Mouse (Mus musculus): Measurements from ENCODE around the gene Mpst.

Mpst gene

GRCm38 (mm10) chr15:78403896-78404295, 2.3 kb upstream of the Mpst start:
- DNase-seq (ENCODE audit: low read depth, low spot score), result no peak

- DNase-seq (ENCODE audit: low read depth, low spot score), result no peak
Measured at GRCm38 (mm10) chr15:78405098-78405497, 1.1 kb upstream of the Mpst start.

DNA sequence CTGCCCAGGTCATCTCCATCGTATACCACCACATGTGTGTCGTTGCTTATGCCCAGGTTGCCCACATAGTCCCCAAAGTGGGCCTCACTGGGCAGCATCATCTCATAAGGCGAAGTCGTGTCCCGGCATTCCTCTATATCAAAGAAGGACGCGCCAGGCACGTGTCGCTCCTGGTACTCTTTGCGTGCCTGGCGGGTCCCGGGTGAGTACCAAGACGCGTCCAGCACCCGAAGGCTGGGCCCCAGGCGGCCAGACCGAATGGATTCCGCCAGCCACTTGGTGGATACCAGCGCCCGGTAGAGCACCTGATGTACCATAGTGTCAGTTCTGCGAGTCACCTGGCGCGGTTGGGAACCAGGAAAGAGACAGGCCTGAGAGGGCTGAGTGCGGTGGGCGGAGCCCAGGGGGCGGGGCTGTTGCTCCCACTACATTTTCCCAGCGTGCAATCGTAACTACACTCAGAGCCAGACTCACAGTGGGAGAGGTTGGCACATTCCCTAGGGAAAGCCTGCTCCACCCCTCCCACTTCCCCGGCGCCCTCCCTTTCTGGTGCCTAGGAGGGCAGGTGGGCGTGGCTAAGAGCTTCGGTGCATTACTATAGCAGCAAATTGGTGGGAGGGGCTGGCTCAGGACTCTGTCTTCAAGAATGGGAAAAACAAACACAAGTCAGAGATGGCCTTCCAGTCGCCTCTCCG, 552 bp upstream of the Mpst start, which contains the start of gene Tst:
Gene Tst (minus strand): TSS at position 391 of the 695 bp plus-strand sequence.
- DNase-seq (ENCODE audit: low read depth, low spot score), result peak; percentile 79

DNA sequence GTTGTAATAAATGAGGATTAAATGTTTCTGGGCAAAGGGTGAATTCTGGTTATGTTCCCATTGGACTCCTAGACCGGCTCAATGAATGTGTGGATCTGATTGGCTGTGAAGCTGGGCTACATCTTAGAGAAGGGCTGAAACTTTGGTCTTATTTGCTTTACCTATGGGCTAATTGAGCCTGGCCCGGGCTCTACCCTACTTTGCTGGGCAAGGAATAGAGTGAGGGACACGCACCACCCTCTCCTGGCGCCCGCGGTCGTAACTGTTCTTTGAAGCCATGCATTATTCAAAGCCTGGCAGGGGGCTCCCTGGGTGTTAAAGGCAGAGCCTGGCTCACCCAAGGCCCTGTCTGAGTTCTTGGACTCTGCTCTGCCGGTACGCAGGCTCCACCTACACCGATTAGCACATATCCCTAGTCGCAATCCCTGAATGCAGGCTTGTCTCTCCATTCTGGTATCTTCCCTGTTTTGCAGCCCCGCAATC, 3.4 kb downstream of the Mpst start:
- DNase-seq (ENCODE audit: low read depth, low spot score), result no peak

GRCm38 (mm10) chr15:78413083-78413718, 7.0 kb downstream of the Mpst start:
- no peak for DNase-seq (ENCODE audit: low read depth, low spot score)

DNA sequence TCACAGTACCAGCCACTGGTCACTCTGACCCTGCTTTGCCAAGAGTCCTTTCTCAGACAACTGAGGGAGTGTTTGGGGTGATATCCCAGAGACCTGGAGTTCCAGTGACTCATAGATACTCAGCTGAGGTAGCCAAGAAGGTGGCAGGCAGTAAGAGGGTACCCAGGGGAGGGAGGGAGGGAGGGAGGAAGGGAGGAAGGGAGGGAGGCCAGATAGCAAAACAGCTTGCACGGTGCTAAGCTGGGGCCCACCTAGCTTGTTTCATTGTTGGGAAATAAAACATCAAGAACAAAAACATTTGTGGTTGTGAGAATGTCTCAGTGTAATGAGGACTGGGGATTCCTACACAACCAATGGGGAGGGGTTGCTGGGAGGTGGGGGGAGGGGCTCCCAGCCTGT, 7.5 kb downstream of the Mpst start:
- DNase-seq (ENCODE audit: low read depth, low spot score), result no peak

DNA sequence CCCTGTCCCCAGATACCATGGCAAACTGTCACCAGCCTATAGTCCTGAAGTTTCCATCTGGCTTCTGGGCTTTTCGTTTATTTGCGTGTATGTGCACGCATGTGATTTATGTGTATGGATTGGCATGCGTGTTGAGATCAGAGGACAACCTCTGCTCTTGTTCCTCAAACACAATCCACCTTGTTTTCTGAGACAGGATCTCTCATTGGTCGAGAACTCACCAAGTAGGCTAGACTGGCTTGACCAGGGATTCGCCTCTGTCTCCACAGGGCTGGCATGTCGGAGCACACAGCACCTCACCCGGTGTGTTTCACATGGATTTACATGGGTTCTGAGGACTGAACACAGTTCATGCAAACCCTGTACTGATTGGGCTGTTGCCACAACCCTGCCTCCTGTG, 7.9 kb downstream of the Mpst start:
- DNase-seq (ENCODE audit: low read depth, low spot score), result no peak

DNA sequence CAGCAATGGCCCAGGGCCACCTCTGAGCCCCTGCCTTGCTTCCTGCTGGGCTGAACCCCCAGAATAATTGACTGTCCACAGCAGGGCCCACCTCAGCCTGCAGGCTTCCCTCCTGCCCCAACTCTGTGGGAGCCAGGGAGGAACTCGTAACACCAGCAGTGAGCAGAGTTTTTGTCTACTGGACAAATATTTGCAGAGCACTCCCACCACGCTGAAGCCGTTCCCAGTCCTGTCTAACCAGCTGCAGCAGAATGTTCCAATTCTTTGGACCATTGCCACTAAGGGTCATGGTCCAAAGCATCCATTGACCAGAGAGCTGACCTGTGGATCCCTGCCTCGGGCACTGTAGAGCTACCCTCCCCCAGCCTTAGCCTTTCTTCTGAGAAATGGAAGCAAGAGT, 10.7 kb downstream of the Mpst start:
- no peak for DNase-seq (ENCODE audit: low read depth, low spot score)

- no peak for DNase-seq (ENCODE audit: low read depth, low spot score)
Measured at GRCm38 (mm10) chr15:78420395-78420794, 14.2 kb downstream of the Mpst start.

DNA sequence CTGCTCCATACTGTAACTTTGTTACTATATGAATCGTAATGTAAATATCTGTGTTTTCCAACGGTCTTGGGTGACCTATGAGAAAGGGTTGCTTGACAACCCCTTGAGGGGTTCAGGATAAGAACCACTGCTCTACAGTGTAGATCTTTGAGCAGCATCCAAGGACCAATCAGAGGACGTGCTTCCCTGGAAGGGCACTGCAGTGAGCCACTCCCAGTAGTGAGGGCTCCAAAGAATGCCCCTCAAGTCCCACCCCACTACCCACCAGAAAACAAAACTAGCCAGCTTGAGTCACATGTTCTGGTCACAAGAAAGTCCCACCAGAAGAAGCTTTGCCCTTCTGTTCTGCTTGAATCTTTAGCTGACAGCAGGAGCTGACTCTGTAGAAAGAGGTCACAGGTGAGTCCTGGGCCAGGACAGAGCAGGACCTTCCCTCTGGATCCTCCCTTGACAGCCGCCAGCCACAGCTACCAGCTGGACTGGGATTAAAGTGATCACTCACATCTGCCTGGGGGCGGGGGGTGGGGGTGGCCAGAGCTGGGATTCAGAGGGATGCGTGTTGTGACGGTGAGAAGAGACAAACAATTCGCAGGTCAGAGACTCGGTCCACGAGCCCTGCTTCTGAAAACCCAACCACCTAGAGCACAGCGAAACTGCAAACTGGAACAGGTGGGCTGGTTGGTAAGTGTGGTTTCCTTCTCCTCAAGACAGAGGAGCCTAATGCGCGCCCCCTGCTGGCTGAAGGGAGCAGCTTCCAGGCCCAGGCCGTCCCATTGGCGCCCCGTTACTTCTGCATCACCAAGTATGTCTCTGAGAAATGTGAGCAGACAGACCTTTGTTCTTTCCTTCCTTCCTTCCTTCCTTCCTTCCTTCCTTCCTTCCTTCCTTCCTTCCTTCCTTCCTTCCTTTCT, 16.1 kb downstream of the Mpst start:
- DNase-seq (ENCODE audit: low read depth, low spot score), result peak; percentile 93

GRCm38 (mm10) chr15:78424507-78424906, 18.3 kb downstream of the Mpst start:
- no peak for DNase-seq (ENCODE audit: low read depth, low spot score)

GRCm38 (mm10) chr15:78425230-78425629, 19.0 kb downstream of the Mpst start:
- DNase-seq (ENCODE audit: low read depth, low spot score), result no peak

DNA sequence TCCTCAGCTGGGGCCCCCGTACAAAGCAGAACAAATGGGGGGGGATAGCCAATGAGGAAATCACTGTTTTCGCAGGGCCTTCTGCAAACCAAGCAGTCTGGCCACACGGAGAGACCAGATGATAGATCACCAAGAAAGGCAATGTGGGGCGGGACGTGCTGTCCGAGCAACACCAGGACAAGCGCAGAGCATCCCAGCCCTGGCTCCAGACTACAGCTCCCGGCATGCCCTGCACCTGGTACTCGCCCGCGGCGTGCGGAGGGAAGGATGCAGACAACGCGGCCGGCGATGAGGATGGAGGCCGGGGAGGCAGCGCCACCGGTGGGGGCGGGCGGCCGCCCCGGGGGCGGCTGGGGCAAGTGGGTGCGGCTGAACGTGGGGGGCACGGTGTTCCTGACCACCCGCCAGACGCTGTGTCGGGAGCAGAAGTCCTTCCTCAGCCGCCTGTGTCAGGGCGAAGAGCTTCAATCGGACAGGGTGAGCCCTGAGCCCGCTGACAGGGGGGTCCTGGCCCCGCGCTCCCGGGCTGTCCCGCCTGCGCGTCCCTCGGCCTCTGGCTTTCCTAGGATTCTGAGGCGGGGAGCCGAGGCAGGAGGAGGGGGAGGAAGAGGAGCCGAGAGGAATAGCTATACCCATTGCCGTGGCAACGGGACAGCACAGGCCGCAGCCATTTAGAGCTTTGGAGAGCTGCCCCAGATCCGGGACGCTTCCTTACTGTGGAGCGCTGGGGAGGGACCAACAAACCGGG, 22.3 kb downstream of the Mpst start, which contains the start of gene Kctd17:
Gene Kctd17 (plus strand): TSS at position 174 of the 748 bp plus-strand sequence.
- DNase-seq (ENCODE audit: low read depth, low spot score), result peak; percentile 59

- no peak for DNase-seq (ENCODE audit: low read depth, low spot score)
Measured at GRCm38 (mm10) chr15:78429139-78429459, 22.9 kb downstream of the Mpst start.

DNA sequence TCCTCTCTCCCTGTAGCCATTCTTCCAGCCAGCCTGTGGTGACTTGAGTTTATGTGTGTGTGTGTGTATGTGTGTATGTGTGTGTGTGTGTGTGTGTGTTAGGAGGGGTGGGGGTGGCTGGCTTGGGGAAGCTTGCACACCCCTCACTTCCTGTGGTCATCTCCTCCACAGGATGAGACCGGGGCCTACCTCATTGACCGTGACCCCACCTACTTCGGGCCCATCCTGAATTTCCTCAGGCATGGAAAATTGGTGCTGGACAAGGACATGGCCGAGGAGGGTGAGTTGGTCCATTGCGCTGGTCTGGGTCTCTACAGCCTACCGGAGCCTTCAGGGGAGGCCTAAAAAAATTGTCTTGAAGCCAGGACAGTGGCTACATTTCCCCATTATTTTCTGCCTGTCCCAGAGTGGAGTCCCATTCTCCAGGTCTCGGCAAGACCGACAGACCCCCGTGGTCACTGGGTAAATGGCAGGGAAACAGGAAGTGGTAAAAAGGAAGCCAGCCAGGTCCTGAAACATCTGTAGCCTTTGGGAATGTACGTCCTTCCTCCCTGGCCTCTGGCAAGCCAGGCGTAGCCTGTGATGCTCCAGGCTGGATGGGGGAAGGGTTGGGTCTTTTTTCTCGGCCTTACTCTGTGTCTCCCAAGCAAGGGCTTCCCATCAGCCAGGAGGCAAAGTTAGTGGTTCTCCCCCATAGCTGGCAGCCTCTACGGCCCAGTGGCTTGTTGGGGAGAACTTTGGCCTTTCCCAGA, 23.8 kb downstream of the Mpst start:
- no peak for DNase-seq (ENCODE audit: low read depth, low spot score)

DNA sequence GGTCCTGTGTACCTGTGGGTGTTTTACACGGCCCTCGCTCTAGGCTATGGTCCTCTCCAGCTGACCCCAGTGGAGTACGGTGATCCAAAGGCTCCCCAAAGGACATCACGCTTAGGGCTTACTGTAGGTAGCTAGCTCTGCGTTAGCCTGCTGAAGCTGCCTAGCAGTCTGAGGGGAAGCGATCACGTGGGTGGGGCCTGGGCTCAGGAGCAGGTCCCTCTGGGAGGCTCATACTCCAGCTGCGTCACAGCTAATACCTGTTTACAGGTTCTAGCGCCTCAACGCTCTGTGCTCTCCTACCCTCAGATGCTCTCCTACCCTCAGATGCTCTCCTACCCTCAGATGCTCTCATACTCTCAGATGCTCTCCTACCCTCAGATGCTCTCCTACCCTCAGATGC, 24.7 kb downstream of the Mpst start:
- DNase-seq (ENCODE audit: low read depth, low spot score), result no peak

DNA sequence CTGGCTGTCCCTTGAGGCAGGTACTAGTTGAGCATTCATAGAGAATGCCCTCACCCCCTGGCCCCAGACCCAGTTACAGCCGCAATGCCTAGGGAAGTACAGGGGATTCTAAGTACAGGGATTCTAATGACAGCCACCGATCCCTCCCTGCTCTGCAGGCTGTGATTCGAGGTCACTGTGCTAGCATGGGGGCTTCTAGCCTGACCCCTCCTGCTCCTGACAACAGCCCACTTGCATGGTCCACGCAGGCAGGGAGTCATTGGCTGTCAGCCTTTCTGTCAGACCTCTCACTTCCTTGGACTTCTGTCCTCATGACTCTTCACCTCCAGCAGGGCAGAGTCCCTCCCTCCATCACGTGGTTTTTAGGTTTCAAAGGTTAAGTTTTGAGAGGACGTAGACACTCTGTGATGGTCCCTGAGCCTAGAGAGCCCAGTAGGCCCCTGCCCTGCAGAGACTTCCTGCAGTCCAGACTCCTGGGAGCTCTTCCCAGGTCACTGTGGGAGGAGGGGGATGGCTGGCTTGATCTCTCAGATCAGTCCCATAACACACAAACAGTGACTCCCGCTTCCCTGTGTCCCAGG, 25.4 kb downstream of the Mpst start:
- no peak for DNase-seq (ENCODE audit: low read depth, low spot score)

GRCm38 (mm10) chr15:78434896-78435520, 28.8 kb downstream of the Mpst start:
- DNase-seq (ENCODE audit: low read depth, low spot score), result peak; percentile 53

DNA sequence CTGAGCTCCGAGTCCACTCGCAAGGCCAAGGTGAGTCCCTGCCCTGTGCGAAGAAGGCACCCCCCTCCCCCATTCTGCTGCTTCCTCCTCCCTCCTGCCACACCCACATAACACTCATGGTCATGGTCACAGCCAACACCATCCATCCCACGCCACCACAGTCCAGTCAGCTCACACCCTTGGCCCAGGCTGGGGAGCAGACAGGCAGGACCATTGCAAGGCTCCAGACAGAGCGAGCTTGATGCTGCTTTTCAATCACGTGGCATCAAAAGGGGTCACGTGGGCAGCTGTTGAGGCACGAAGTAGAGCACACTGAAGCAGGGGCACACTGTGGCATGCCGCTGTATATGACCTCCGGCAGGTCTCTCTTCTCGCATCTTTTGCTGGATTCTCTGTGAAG, 29.5 kb downstream of the Mpst start:
- DNase-seq (ENCODE audit: low read depth, low spot score), result no peak
